Mouse (Mus musculus): ENCODE data around the gene Sost. TPM values are rescaled to one million over a fixed set of nuclear protein-coding genes. Genes with fewer than 3 reads are reported as not detected.

The Sost gene
- 0.02 TPM in 1 of 2 replicates, not detected in the other for polyA plus RNA-seq (2012)

- Histone ChIP-seq H3K36me3 (ENCODE audit: control insufficient read depth) (no peaks in the 10 kb centered on the region), H3K4me3 (replicated peaks) (no peak within 1 kb of the TSS), H3K4me1 (ENCODE audit: control insufficient read depth) (no peaks in the 10 kb centered on the region), H3K9me3 (ENCODE audit: control insufficient read depth, low read length) (peaks cover 3% of the 10 kb centered on the region; the same call in 1 of the 2 replicates), H3K27me3 (ENCODE audit: control insufficient read depth) (peaks cover 60% of the 10 kb centered on the region)
- TF ChIP-seq TAL1 (IDR thresholded peaks at IDR 0.05; ENCODE audit: low read length): no peak
- no peak for TF ChIP-seq GATA1 (IDR thresholded peaks at IDR 0.05; ENCODE audit: low read length)
Observed at GRCm38 (mm10) chr11:101966965-101967614, at the start of gene Sost. Sost (minus strand) TSS chr11:101967015.

GRCm38 (mm10) chr11:102016136-102016535, 49.3 kb upstream of the Sost start:
- Histone ChIP-seq H3K4me3 (replicated peaks) (no peak overlapping the region), H3K27me3 (ENCODE audit: control insufficient read depth) (peaks cover 2% of the 10 kb centered on the region; the same call in 1 of the 2 replicates), H3K4me1 (ENCODE audit: control insufficient read depth) (no peaks in the 10 kb centered on the region), H3K9me3 (ENCODE audit: control insufficient read depth, low read length) (no peaks in the 10 kb centered on the region), H3K36me3 (ENCODE audit: control insufficient read depth) (no peaks in the 10 kb centered on the region)
- TF ChIP-seq TAL1 (IDR thresholded peaks at IDR 0.05; ENCODE audit: low read length) (no peak), GATA1 (IDR thresholded peaks at IDR 0.05; ENCODE audit: low read length) (no peak)

- no peak overlapping the region for H3K4me3 ChIP-seq (replicated peaks)
- TF ChIP-seq GATA1 (IDR thresholded peaks at IDR 0.05; ENCODE audit: low read length) (no peak), TAL1 (IDR thresholded peaks at IDR 0.05; ENCODE audit: low read length) (no peak)
- peaks cover 2% of the 10 kb centered on the region; the same call in 1 of the 2 replicates for H3K27me3 ChIP-seq (ENCODE audit: control insufficient read depth)
- H3K9me3 ChIP-seq (ENCODE audit: control insufficient read depth, low read length): no peaks in the 10 kb centered on the region
- no peaks in the 10 kb centered on the region for H3K4me1 ChIP-seq (ENCODE audit: control insufficient read depth)
- H3K36me3 ChIP-seq (ENCODE audit: control insufficient read depth): no peaks in the 10 kb centered on the region
Observed at GRCm38 (mm10) chr11:102015472-102015871, 48.7 kb upstream of the Sost start.

- Histone ChIP-seq H3K4me1 (ENCODE audit: control insufficient read depth) (no peaks in the 10 kb centered on the region; the same call in 1 of the 2 replicates), H3K9me3 (ENCODE audit: control insufficient read depth, low read length) (no peaks in the 10 kb centered on the region), H3K27me3 (ENCODE audit: control insufficient read depth) (peaks cover 2% of the 10 kb centered on the region; the same call in 1 of the 2 replicates), H3K4me3 (replicated peaks) (no peak overlapping the region), H3K36me3 (ENCODE audit: control insufficient read depth) (no peaks in the 10 kb centered on the region)
- no peak for TF ChIP-seq TAL1 (IDR thresholded peaks at IDR 0.05; ENCODE audit: low read length)
- TF ChIP-seq GATA1 (IDR thresholded peaks at IDR 0.05; ENCODE audit: low read length): no peak
Observed at GRCm38 (mm10) chr11:102013201-102013600, 46.4 kb upstream of the Sost start.

- TF ChIP-seq TAL1 (IDR thresholded peaks at IDR 0.05; ENCODE audit: low read length) (no peak), GATA1 (IDR thresholded peaks at IDR 0.05; ENCODE audit: low read length) (no peak)
- H3K9me3 ChIP-seq (ENCODE audit: control insufficient read depth, low read length): no peaks in the 10 kb centered on the region
Observed at GRCm38 (mm10) chr11:102011510-102011909, 44.7 kb upstream of the Sost start.

GRCm38 (mm10) chr11:102010140-102010539, 43.3 kb upstream of the Sost start:
- no peak for TF ChIP-seq TAL1 (IDR thresholded peaks at IDR 0.05; ENCODE audit: low read length)
- TF ChIP-seq GATA1 (IDR thresholded peaks at IDR 0.05; ENCODE audit: low read length): no peak
- Histone ChIP-seq H3K4me3 (replicated peaks) (no peak overlapping the region), H3K9me3 (ENCODE audit: control insufficient read depth, low read length) (no peaks in the 10 kb centered on the region), H3K4me1 (ENCODE audit: control insufficient read depth) (peaks cover 2% of the 10 kb centered on the region; the same call in 1 of the 2 replicates), H3K36me3 (ENCODE audit: control insufficient read depth) (no peaks in the 10 kb centered on the region), H3K27me3 (ENCODE audit: control insufficient read depth) (peaks cover 2% of the 10 kb centered on the region; the same call in 1 of the 2 replicates)

More at GRCm38 (mm10) chr11:102011510-102011909, 44.7 kb upstream of the Sost start:
- Histone ChIP-seq H3K4me3 (replicated peaks) (no peak overlapping the region), H3K27me3 (ENCODE audit: control insufficient read depth) (peaks cover 2% of the 10 kb centered on the region; the same call in 1 of the 2 replicates), H3K4me1 (ENCODE audit: control insufficient read depth) (peaks cover 2% of the 10 kb centered on the region; the same call in 1 of the 2 replicates), H3K36me3 (ENCODE audit: control insufficient read depth) (no peaks in the 10 kb centered on the region)

GRCm38 (mm10) chr11:102008954-102009637, 42.3 kb upstream of the Sost start:
- Histone ChIP-seq H3K27me3 (ENCODE audit: control insufficient read depth) (peaks cover 2% of the 10 kb centered on the region; the same call in 1 of the 2 replicates), H3K9me3 (ENCODE audit: control insufficient read depth, low read length) (peaks cover 2% of the 10 kb centered on the region), H3K4me3 (replicated peaks) (no peak overlapping the region), H3K4me1 (ENCODE audit: control insufficient read depth) (peaks cover 2% of the 10 kb centered on the region; the same call in 1 of the 2 replicates), H3K36me3 (ENCODE audit: control insufficient read depth) (no peaks in the 10 kb centered on the region)
- TF ChIP-seq GATA1 (IDR thresholded peaks at IDR 0.05; ENCODE audit: low read length) (no peak), TAL1 (IDR thresholded peaks at IDR 0.05; ENCODE audit: low read length) (no peak)

- H3K36me3 ChIP-seq (ENCODE audit: control insufficient read depth): no peaks in the 10 kb centered on the region
- H3K4me3 ChIP-seq (replicated peaks): no peak overlapping the region
- H3K9me3 ChIP-seq (ENCODE audit: control insufficient read depth, low read length): peaks cover 2% of the 10 kb centered on the region
- TF ChIP-seq TAL1 (IDR thresholded peaks at IDR 0.05; ENCODE audit: low read length) (no peak), GATA1 (IDR thresholded peaks at IDR 0.05; ENCODE audit: low read length) (no peak)
- peaks cover 2% of the 10 kb centered on the region; the same call in 1 of the 2 replicates for H3K27me3 ChIP-seq (ENCODE audit: control insufficient read depth)
- peaks cover 2% of the 10 kb centered on the region; the same call in 1 of the 2 replicates for H3K4me1 ChIP-seq (ENCODE audit: control insufficient read depth)
Observed at GRCm38 (mm10) chr11:102008372-102008771, 41.6 kb upstream of the Sost start.

GRCm38 (mm10) chr11:102006688-102007087, 39.9 kb upstream of the Sost start:
- no peaks in the 10 kb centered on the region for H3K36me3 ChIP-seq (ENCODE audit: control insufficient read depth)
- TF ChIP-seq GATA1 (IDR thresholded peaks at IDR 0.05; ENCODE audit: low read length): no peak
- TF ChIP-seq TAL1 (IDR thresholded peaks at IDR 0.05; ENCODE audit: low read length): no peak
- H3K4me1 ChIP-seq (ENCODE audit: control insufficient read depth): peaks cover 2% of the 10 kb centered on the region; the same call in 1 of the 2 replicates
- no peaks in the 10 kb centered on the region; the same call in 1 of the 2 replicates for H3K27me3 ChIP-seq (ENCODE audit: control insufficient read depth)
- H3K9me3 ChIP-seq (ENCODE audit: control insufficient read depth, low read length): peaks cover 2% of the 10 kb centered on the region
- H3K4me3 ChIP-seq (replicated peaks): no peak overlapping the region

Measured in erythroblast, embryonic 14.5 days (primary cell).